Comparison of ENCODE assay signal across 19 mouse cellular contexts in the genomic region with DNA sequence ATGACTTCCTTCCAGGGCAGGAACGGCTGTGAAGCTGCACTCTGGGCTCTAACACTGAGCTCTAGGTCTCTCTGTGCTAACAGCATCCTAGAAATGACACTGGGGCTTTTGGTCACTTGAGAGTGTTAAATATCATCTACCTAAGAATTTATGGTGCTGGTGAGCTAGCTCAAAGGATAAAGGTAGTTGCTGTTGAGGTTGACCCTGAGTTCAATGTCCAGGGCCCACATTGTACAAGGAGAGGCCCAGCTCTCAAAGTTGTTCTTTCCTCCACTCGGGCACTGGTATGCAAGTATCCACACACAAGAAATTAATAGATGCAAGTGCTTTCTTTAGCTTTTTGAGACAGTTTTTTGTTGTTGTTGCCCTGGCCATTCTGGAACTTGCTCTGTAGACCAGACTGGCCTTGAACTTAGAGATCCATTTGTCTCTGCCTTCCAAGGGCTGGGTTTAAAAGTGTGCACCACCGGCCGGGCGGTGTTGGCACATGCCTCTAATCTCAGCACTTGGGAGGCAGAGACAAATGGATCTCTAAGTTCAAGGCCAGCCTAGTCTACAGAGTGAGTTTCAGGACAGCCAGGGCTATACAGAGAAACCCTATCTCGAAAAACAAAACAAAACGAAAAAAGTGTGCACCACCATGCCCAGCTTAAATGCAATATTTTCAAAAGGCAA. TPM values are rescaled to one million over a fixed set of nuclear protein-coding genes. Genes with fewer than 3 reads are reported as not detected.
DNase-seq lines count a peak whose midpoint lies in the region; ATAC-seq and TF ChIP-seq lines count a peak whose summit lies in the region.
"Had no signal": no experiment of that assay in that cellular context is flagged by ENCODE, and none has a peak within 500 bp of the region (broad histone marks: within the 10 kb centered on the region; RNA-seq: fewer than 3 reads in every experiment).

No protein-coding gene starts in this region.

- no peaks in the 10 kb centered on the region for H3K4me1 ChIP-seq in kidney, adult 2 months (ENCODE audit: control insufficient read depth, insufficient read depth, low read length)
- no peaks in the 10 kb centered on the region for H3K4me1 ChIP-seq in intestine, postnatal 0 days (replicated peaks; ENCODE audit: control insufficient read depth, insufficient read depth, low read length)
- H3K4me1 ChIP-seq: embryonic facial prominence, embryonic 10.5 days; hindbrain, embryonic 12.5 days had no signal

- H3K36me3 ChIP-seq in kidney, adult 2 months (ENCODE audit: control insufficient read depth, insufficient read depth, low read length), result no peaks in the 10 kb centered on the region; the same call in 1 of the 2 replicates
- peaks cover 47% of the 10 kb centered on the region for H3K36me3 ChIP-seq in intestine, postnatal 0 days (ENCODE audit: control insufficient read depth, insufficient read depth)

- 71% methylated on average over 7 of the region's 7 CpGs for WGBS in kidney, adult 2 months
- WGBS in intestine, postnatal 0 days, result 71% methylated on average over 7 of the region's 7 CpGs

- no peak for TF ChIP-seq POLR2A in kidney, adult 2 months (IDR thresholded peaks at IDR 0.05; ENCODE audit: low read depth, low read length)

- no peak overlapping the region for H3K4me3 ChIP-seq in kidney, adult 2 months (ENCODE audit: insufficient read depth, low read depth, low read length)
- no peak overlapping the region for H3K4me3 ChIP-seq in intestine, postnatal 0 days (ENCODE audit: low read depth, low read length)
- H3K4me3 ChIP-seq: embryonic facial prominence, embryonic 10.5 days; gastrocnemius, adult 2 months; hindbrain, embryonic 12.5 days had no signal

- peak; percentile 83 for DNase-seq in adrenal gland, adult 2 months
- no peak for DNase-seq in adrenal gland, adult 18-20 months (ENCODE audit: low spot score in 2 of 2)
- peak; percentile 56 for DNase-seq in kidney, adult 2 months
- DNase-seq in kidney, postnatal 4 days, result no peak
- peak; percentile 47 for DNase-seq in adrenal gland, postnatal 10 days
- no peak for DNase-seq in neural tube, embryonic 10.5 days (ENCODE audit: extremely low spot score, low spot score)
- no peak for DNase-seq in heart, adult 18-20 months
- DNase-seq: cerebellum, adult 11-12 months; cerebellum, adult 9-11 months; gastrocnemius, adult 2 months; gastrocnemius, postnatal 25 days; heart, postnatal 10 days; heart, postnatal 4 days had no signal

- no peak overlapping the region for H3K27ac ChIP-seq in kidney, adult 2 months (ENCODE audit: insufficient read depth, low read depth, low read length)
- H3K27ac ChIP-seq in intestine, postnatal 0 days (ENCODE audit: low read depth, low read length), result peak overlapping the region; percentile 62
- H3K27ac ChIP-seq: embryonic facial prominence, embryonic 10.5 days; gastrocnemius, adult 2 months; hindbrain, embryonic 12.5 days had no signal

- H3K4me2 ChIP-seq in intestine, postnatal 0 days (replicated peaks; ENCODE audit: low read depth), result no peak overlapping the region
- H3K4me2 ChIP-seq: hindbrain, embryonic 12.5 days had no signal

- ATAC-seq in intestine, postnatal 0 days, result peak; percentile 57
- ATAC-seq: forebrain, embryonic 14.5 days; hindbrain, embryonic 16.5 days; inflammation-experienced regulatory T-cells, adult 6 months had no signal

- no peak overlapping the region for H3K9ac ChIP-seq in intestine, postnatal 0 days (ENCODE audit: low read depth, low read length)
- H3K9ac ChIP-seq: hindbrain, embryonic 12.5 days had no signal

- H3K9me3 ChIP-seq in intestine, postnatal 0 days (ENCODE audit: control insufficient read depth), result no peaks in the 10 kb centered on the region
- H3K9me3 ChIP-seq: embryonic facial prominence, embryonic 10.5 days; hindbrain, embryonic 12.5 days had no signal

- H3K27me3 ChIP-seq in kidney, adult 2 months (replicated peaks; ENCODE audit: control insufficient read depth, insufficient read depth, low read length), result no peaks in the 10 kb centered on the region
- H3K27me3 ChIP-seq in intestine, postnatal 0 days (replicated peaks; ENCODE audit: control insufficient read depth, insufficient read depth, low read length), result no peaks in the 10 kb centered on the region
- H3K27me3 ChIP-seq: hindbrain, embryonic 12.5 days had no signal

- no peak for TF ChIP-seq CTCF in kidney, adult 2 months (conservative IDR thresholded peaks at IDR 0.05; ENCODE audit: insufficient read depth, insufficient read length, low read depth, low read length)
- TF ChIP-seq CTCF in intestine, postnatal 0 days (IDR thresholded peaks at IDR 0.05; ENCODE audit: low read depth), result no peak

RNA-seq across cellular contexts. Expression of gene Atraid, which starts 9.8 kb away (rescaled TPM):
- 100 to 1,000 TPM; 117 to 125 TPM for total RNA-seq in adrenal gland, adult 2 months (2021)
- polyA plus RNA-seq in adrenal gland, adult 2 months (2012; rRNA removed), result 101 and 114 TPM in 2 replicates
- 100 to 1,000 TPM; 104 to 109 TPM for total RNA-seq in adrenal gland, adult 18-20 months (2021)
- 295 and 320 TPM in 2 replicates for polyA plus RNA-seq in kidney, adult 2 months (2012; rRNA removed)
- total RNA-seq in adrenal gland, postnatal 10 days (2021), result 100 to 1,000 TPM; 123 to 129 TPM
- 227 and 250 TPM in 2 replicates for polyA plus RNA-seq in intestine, postnatal 0 days (2015; fragmentation: Nextera tagmentation; extraction: Ambion mirVana)
- total RNA-seq in heart, adult 18-20 months (2021), result 10 to 100 TPM; 47.6 to 52.2 TPM

RNA-seq across cellular contexts. Expression of gene Slc5a6, which starts 10.4 kb away (rescaled TPM):
- 10 to 100 TPM; 27.7 to 39.6 TPM for total RNA-seq in adrenal gland, adult 2 months (2021)
- 88.3 and 93.5 TPM in 2 replicates for polyA plus RNA-seq in adrenal gland, adult 2 months (2012; rRNA removed)
- 10 to 100 TPM; 31.6 to 33.1 TPM for total RNA-seq in adrenal gland, adult 18-20 months (2021)
- polyA plus RNA-seq in kidney, adult 2 months (2012; rRNA removed), result 81.5 and 121 TPM in 2 replicates
- total RNA-seq in adrenal gland, postnatal 10 days (2021), result 10 to 100 TPM; 14.1 to 16.0 TPM
- polyA plus RNA-seq in intestine, postnatal 0 days (2015; fragmentation: Nextera tagmentation; extraction: Ambion mirVana), result 18.0 and 20.0 TPM in 2 replicates
- 10 to 100 TPM; 12.4 to 13.5 TPM for total RNA-seq in heart, adult 18-20 months (2021)

RNA-seq across cellular contexts. Expression of gene Cad, which starts 16.3 kb away (rescaled TPM):
- 10 to 100 TPM; 17.5 to 33.1 TPM for total RNA-seq in adrenal gland, adult 2 months (2021)
- 43.2 and 48.0 TPM in 2 replicates for polyA plus RNA-seq in adrenal gland, adult 2 months (2012; rRNA removed)
- total RNA-seq in adrenal gland, adult 18-20 months (2021), result 10 to 100 TPM; 17.5 to 25.4 TPM
- polyA plus RNA-seq in kidney, adult 2 months (2012; rRNA removed), result 12.4 and 14.2 TPM in 2 replicates
- total RNA-seq in adrenal gland, postnatal 10 days (2021), result 10 to 100 TPM; 29.3 to 41.2 TPM
- 3.2 and 3.7 TPM in 2 replicates for polyA plus RNA-seq in intestine, postnatal 0 days (2015; fragmentation: Nextera tagmentation; extraction: Ambion mirVana)
- total RNA-seq in heart, adult 18-20 months (2021), result 10 to 100 TPM; 12.9 to 15.3 TPM

Comparison
In these comparisons a context has a peak if more than half of its experiments do, and no peak if none do; other contexts are left out.
1. DNase-seq: peak in adrenal gland, adult 2 months (single experiment), kidney, adult 2 months (single experiment) and adrenal gland, postnatal 10 days (single experiment); none in adrenal gland, adult 18-20 months (0 of 2), kidney, postnatal 4 days (0 of 2), neural tube, embryonic 10.5 days (single experiment) and heart, adult 18-20 months (0 of 2).